Mouse (Mus musculus): ENCODE data around the gene Csrnp2.

DNA sequence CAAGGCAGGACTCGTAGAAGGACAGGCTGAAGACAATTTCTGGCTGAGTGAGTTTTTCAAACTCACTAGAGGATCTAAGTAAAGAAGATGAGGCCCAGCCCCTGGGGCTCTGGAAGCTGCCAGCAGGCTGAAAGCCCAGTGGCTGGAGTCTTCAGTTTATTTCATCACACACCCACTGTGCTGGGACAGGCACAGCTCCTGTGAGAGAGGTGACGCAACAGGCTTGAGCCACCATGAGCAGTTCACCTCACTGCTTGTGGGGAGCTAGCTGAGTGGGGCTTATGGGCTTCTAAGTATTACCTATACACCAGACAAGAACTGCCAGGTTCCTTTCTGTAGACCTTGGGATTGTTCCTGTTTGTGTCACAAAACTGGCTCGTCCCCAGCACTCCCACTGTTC is 9.7 kb downstream of the Csrnp2 start:
- TF ChIP-seq RAD21 (IDR thresholded peaks at IDR 0.05; ENCODE audit: low read depth, low read length), result no peak
- TF ChIP-seq CTCF (conservative IDR thresholded peaks at IDR 0.05 in 1 of 2, IDR thresholded peaks at IDR 0.05 in 1 of 2; ENCODE audit: low read depth in 2 of 2, low read length in 2 of 2), result no peak
- no peak for TF ChIP-seq EP300 (IDR thresholded peaks at IDR 0.05; ENCODE audit: low read length)
- TF ChIP-seq RCOR1 (conservative IDR thresholded peaks at IDR 0.05; ENCODE audit: low read depth, low read length), result no peak
- no peak for TF ChIP-seq ELF1 (IDR thresholded peaks at IDR 0.05; ENCODE audit: low read depth, low read length)
- TF ChIP-seq MAX (IDR thresholded peaks at IDR 0.05; ENCODE audit: low read length), result no peak
- no peak for TF ChIP-seq E2F4 (IDR thresholded peaks at IDR 0.05; ENCODE audit: insufficient replicate concordance, low read depth, low read length)
- no peak for TF ChIP-seq ZMIZ1 (IDR thresholded peaks at IDR 0.05; ENCODE audit: low read depth, low read length)

Data from CH12.LX (cell line).